Mouse (Mus musculus) megakaryocyte, embryonic 14.5 days (primary cell): ENCODE measurements around the gene Baat.

ENCODE experiments used
- FLI1 ChIP-seq: IDR thresholded peaks from 2 replicates; pipeline ENCODE4 v1.6.1; 2012; ENCODE audit warnings: low read length, inconsistent platforms, mixed read lengths
- GATA1 ChIP-seq: IDR thresholded peaks from 3 replicates; pipeline ENCODE4 v1.6.1; 2012; ENCODE audit warnings: mixed read lengths, low read length, inconsistent platforms, borderline replicate concordance

- no peak for TF ChIP-seq GATA1
- no peak for TF ChIP-seq FLI1
Observed at GRCm38 (mm10) chr4:49522576-49522975, 16.2 kb upstream of the Baat start.
